Mouse (Mus musculus) CH12.LX (cell line): ENCODE measurements around the gene Btbd19. TPM values are rescaled to one million over a fixed set of nuclear protein-coding genes. Genes with fewer than 3 reads are reported as not detected.

ENCODE experiments used
- DNase-seq: peaks from one replicate; pipeline ENCODE4 v3.0.0-alpha.2; 2013; ENCODE audit errors: extremely low read depth
- H3K27ac ChIP-seq: 2 replicates; pipeline ENCODE4 v1.5.1; 2012; ENCODE audit warnings: low read depth, mild to moderate bottlenecking, control low read depth, moderate library complexity; ENCODE audit not compliant: insufficient read depth
- H3K27me3 ChIP-seq: replicated peaks from 2 replicates; pipeline ENCODE3; 2012; ENCODE audit warnings: inconsistent platforms
- H3K36me3 ChIP-seq, 2 experiments: replicated peaks in 1 of 2; 2 replicates each; pipeline versions ENCODE3 to v1.6.1; 2012; ENCODE audit warnings: inconsistent platforms in 1 of 2, low read length in 1 of 2, mild to moderate bottlenecking in 1 of 2, mixed read lengths in 1 of 2, moderate library complexity in 1 of 2; ENCODE audit not compliant: control insufficient read depth in 1 of 2, insufficient read depth in 1 of 2
- H3K4me1 ChIP-seq, 2 experiments: 2 replicates each; pipeline ENCODE4 v1.6.1; 2012; ENCODE audit warnings: inconsistent platforms in 1 of 2, moderate library complexity in 1 of 2; ENCODE audit not compliant: insufficient read depth in 2 of 2, control insufficient read depth in 1 of 2
- H3K4me2 ChIP-seq: 2 replicates; pipeline ENCODE4 v1.6.1; 2012; ENCODE audit warnings: low read depth, mild to moderate bottlenecking, control low read depth; ENCODE audit not compliant: poor library complexity, insufficient read depth, severe bottlenecking
- H3K4me3 ChIP-seq, 3 experiments: fragments of 150-350 bp in 1 of 3; sonication (generic) in 1 of 3; replicated peaks in 1 of 3; 2 replicates each; pipeline versions ENCODE3 to v1.5.1; 2011 to 2012; ENCODE audit warnings: low read depth in 2 of 3, low read length in 2 of 3, mild to moderate bottlenecking in 2 of 3, moderate library complexity in 2 of 3, control low read depth in 1 of 3, improper control_type of control experiment in 1 of 3, inconsistent platforms in 1 of 3, mixed read lengths in 1 of 3; ENCODE audit not compliant: poor library complexity in 1 of 3
- H3K79me2 ChIP-seq: replicated peaks from 2 replicates; pipeline ENCODE4 v1.6.1; 2012; ENCODE audit warnings: mild to moderate bottlenecking, moderate library complexity; ENCODE audit not compliant: control insufficient read depth, poor library complexity, insufficient read depth, severe bottlenecking; ENCODE audit errors: extremely low read depth
- H3K9ac ChIP-seq: 2 replicates; pipeline ENCODE4 v1.6.1; 2012; ENCODE audit warnings: low read depth, mild to moderate bottlenecking, control low read depth, moderate library complexity; ENCODE audit not compliant: insufficient read depth
- H3K9me3 ChIP-seq: replicated peaks from 2 replicates; pipeline ENCODE3; 2012; ENCODE audit warnings: low read length, inconsistent platforms, mixed read lengths
- BHLHE40 ChIP-seq: IDR thresholded peaks from 2 replicates; pipeline ENCODE4 v1.6.1; 2011; ENCODE audit warnings: mild to moderate bottlenecking, low read depth, low read length, improper control_type of control experiment
- CHD1 ChIP-seq: IDR thresholded peaks from 2 replicates; pipeline ENCODE4 v1.6.1; 2012; ENCODE audit warnings: low read depth, low read length, improper control_type of control experiment, inconsistent platforms
- CTCF ChIP-seq, 2 experiments: IDR thresholded peaks in 1 of 2; conservative IDR thresholded peaks in 1 of 2; 2 replicates each; pipeline ENCODE4 v1.5.1; 2011 to 2012; ENCODE audit warnings: low read depth in 2 of 2, low read length in 2 of 2, improper control_type of control experiment in 1 of 2, inconsistent platforms in 1 of 2, mild to moderate bottlenecking in 1 of 2, moderate library complexity in 1 of 2
- ELF1 ChIP-seq: IDR thresholded peaks from 2 replicates; pipeline ENCODE4 v1.6.1; 2014; ENCODE audit warnings: low read depth, mild to moderate bottlenecking, inconsistent platforms, low read length, improper control_type of control experiment
- EP300 ChIP-seq: IDR thresholded peaks from 2 replicates; pipeline ENCODE4 v1.6.1; 2011; ENCODE audit warnings: low read length, improper control_type of control experiment
- ETS1 ChIP-seq: conservative IDR thresholded peaks from 2 replicates; pipeline ENCODE4 v1.6.1; 2012; ENCODE audit warnings: low read depth, mild to moderate bottlenecking, inconsistent platforms, low read length, improper control_type of control experiment, moderate library complexity
- HCFC1 ChIP-seq: IDR thresholded peaks from 2 replicates; pipeline ENCODE4 v1.6.1; 2012; ENCODE audit warnings: low read depth, mild to moderate bottlenecking, inconsistent platforms, low read length, improper control_type of control experiment
- IRF4 ChIP-seq: IDR thresholded peaks from 2 replicates; pipeline ENCODE4 v1.6.1; 2014; ENCODE audit warnings: low read depth, mild to moderate bottlenecking, inconsistent platforms, low read length, improper control_type of control experiment
- JUN ChIP-seq: IDR thresholded peaks from 2 replicates; pipeline ENCODE4 v1.6.1; 2011; ENCODE audit warnings: low read depth, mild to moderate bottlenecking, low read length, improper control_type of control experiment, moderate library complexity; ENCODE audit not compliant: insufficient read depth
- MAFK ChIP-seq: IDR thresholded peaks from 2 replicates; pipeline ENCODE4 v1.6.1; 2011; ENCODE audit warnings: low read length, improper control_type of control experiment; ENCODE audit not compliant: insufficient replicate concordance
- MEF2A ChIP-seq: IDR thresholded peaks from 2 replicates; pipeline ENCODE4 v1.6.1; 2014; ENCODE audit warnings: low read depth, mild to moderate bottlenecking, inconsistent platforms, low read length, improper control_type of control experiment, borderline replicate concordance
- MYC ChIP-seq: IDR thresholded peaks from 2 replicates; pipeline ENCODE4 v1.6.1; 2011; ENCODE audit warnings: low read depth, mild to moderate bottlenecking, improper control_type of control experiment, low read length
- NELFE ChIP-seq: IDR thresholded peaks from 2 replicates; pipeline ENCODE4 v1.6.1; 2011; ENCODE audit warnings: low read depth, low read length, improper control_type of control experiment
- POLR2A ChIP-seq: IDR thresholded peaks from 2 replicates; pipeline ENCODE4 v1.6.1; 2011; ENCODE audit warnings: low read depth, mild to moderate bottlenecking, improper control_type of control experiment, low read length
- RAD21 ChIP-seq: IDR thresholded peaks from 2 replicates; pipeline ENCODE4 v1.6.1; 2011; ENCODE audit warnings: low read depth, mild to moderate bottlenecking, low read length, improper control_type of control experiment, moderate library complexity
- SIN3A ChIP-seq: IDR thresholded peaks from 2 replicates; pipeline ENCODE4 v1.6.1; 2012; ENCODE audit warnings: low read length, improper control_type of control experiment, inconsistent platforms
- SMC3 ChIP-seq: IDR thresholded peaks from 2 replicates; pipeline ENCODE4 v1.6.1; 2011; ENCODE audit warnings: low read depth, low read length, improper control_type of control experiment
- TCF12 ChIP-seq: IDR thresholded peaks from 2 replicates; pipeline ENCODE4 v1.6.1; 2014; ENCODE audit warnings: low read depth, mild to moderate bottlenecking, inconsistent platforms, low read length, improper control_type of control experiment
- UBTF ChIP-seq: IDR thresholded peaks from 2 replicates; pipeline ENCODE4 v1.6.1; 2012; ENCODE audit warnings: low read depth, mild to moderate bottlenecking, inconsistent platforms, low read length, improper control_type of control experiment, moderate library complexity
- dilution Hi-C: fragments of 300-500 bp; cut with MboI; formaldehyde crosslinking; loops from 2 replicates; pipeline ENCODE4 v1.14.3; 2020; ENCODE audit warnings: low sequenced_read_pairs; ENCODE audit not compliant: extremely low pct_unique_long_range_greater_than_20kb, extremely low pct_ligation_motif_present
- in situ Hi-C: fragments of 300-500 bp; cut with MboI; formaldehyde crosslinking; loops from 3 replicates; pipeline ENCODE4 v1.14.3; 2019; ENCODE audit warnings: low sequenced_read_pairs, low pct_ligation_motif_present, low pct_unique_long_range_greater_than_20kb, mixed read lengths
- polyA plus RNA-seq: library from polyadenylated mRNA; unstranded; fragments of >175 nt; gene quantifications from 2 replicates; pipeline ENCODE4 v1.2.1, GENCODE M21; 2012; ENCODE audit warnings: low read depth; ENCODE audit not compliant: insufficient read length
- total RNA-seq, 2 experiments: library from RNA; depleted of rRNA; stranded (reverse); fragments of 300-350 nt in 1 of 2; fragments of >200 nt in 1 of 2; gene quantifications; 2 replicates each; pipeline ENCODE4 v1.2.3; 2012 to 2014

Btbd19 gene
- total and polyA plus RNA-seq, 3 experiments, result 31.5 to 51.1 (median 36.3) TPM

DNA sequence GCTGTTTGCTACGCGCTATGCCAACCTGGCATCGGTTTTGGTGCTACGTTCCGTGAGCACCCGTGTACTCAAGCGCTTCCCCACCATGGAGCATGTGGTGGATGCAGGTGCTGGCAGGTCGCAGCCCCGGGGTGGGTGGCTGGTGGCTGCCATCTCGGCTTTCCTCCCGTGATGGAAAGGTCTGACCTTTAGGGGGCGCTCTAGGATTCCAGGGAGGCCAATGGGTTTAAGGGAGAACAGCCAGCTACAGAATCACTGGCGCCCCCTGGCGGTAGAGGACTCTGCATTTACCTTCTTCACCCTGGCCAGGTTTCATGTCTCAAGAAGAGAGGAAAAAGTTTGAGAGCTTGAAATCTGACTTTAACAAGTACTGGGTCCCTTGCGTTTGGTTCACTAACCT, 20.7 kb upstream of the Btbd19 start:
- H3K36me3 ChIP-seq, result peaks cover 29 to 36% of the 10 kb centered on the region in 2 experiments
- peaks cover 0 to 6% of the 10 kb centered on the region in 2 experiments; a peak in 1 of 4 replicates for H3K4me1 ChIP-seq
- no peak overlapping the region for H3K27ac ChIP-seq
- no peaks in the 10 kb centered on the region for H3K9me3 ChIP-seq
- no peak overlapping the region for H3K4me3 ChIP-seq
- in situ Hi-C loops (no loop called here), dilution Hi-C loops (no loop called here)
- no peaks in the 10 kb centered on the region for H3K27me3 ChIP-seq
- peak; percentile 97 for DNase-seq
- H3K79me2 ChIP-seq, result no peaks in the 10 kb centered on the region; the same call in 1 of the 2 replicates
- TF ChIP-seq HCFC1, result 0 out of 2 replicates have a peak, but pooled peaks have one; percentile 17
- TF ChIP-seq TCF12, result 0 out of 2 replicates have a peak, but pooled peaks have one; percentile 38
- peak; percentile 66; the same call in 1 of the 2 replicates for TF ChIP-seq NELFE
- TF ChIP-seq IRF4, result 0 out of 2 replicates have a peak, but pooled peaks have one; percentile 21
- TF ChIP-seq POLR2A, result 0 out of 2 replicates have a peak, but pooled peaks have one; percentile 19
- no peak for TF ChIP-seq MYC
- TF ChIP-seq SMC3, result peak; percentile 57
- TF ChIP-seq RAD21, result peak; percentile 65
- TF ChIP-seq MAFK, result no peak
- TF ChIP-seq CTCF (conservative IDR thresholded peaks at IDR 0.05 in 1 of 2, IDR thresholded peaks at IDR 0.05 in 1 of 2; ENCODE audit: low read depth in 2 of 2, low read length in 2 of 2), result peak; percentile 88 to 99
- H3K4me2 ChIP-seq, result no peak overlapping the region
- H3K9ac ChIP-seq, result no peak overlapping the region

DNA sequence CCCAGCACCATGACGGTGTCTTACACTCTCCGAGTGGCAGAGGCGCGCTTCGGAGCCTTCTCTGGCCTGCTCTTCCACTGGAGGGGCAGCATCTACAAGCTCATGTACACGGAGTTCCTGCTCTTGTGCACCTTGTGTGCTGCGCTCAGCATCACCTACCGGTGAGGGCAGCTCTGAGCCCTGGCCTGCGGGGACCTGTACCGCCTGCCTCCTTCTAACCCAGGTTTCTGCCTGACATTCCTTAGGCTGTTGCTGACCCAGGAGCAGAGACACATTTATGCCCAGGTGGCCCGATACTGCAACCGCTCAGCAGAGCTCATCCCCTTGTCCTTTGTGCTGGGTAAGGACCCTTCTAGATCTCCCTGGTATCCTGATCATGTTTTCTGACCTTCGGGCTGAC, 19.7 kb upstream of the Btbd19 start:
- H3K4me3 ChIP-seq, result no peak overlapping the region
- DNase-seq, result no peak
- H3K27ac ChIP-seq, result no peak overlapping the region
- TF ChIP-seq ELF1 (no peak), ETS1 (no peak), EP300 (no peak), CHD1 (no peak), IRF4 (no peak), UBTF (no peak)
- H3K4me1 ChIP-seq, result 0 out of 4 replicates have a peak, but pooled peaks cover 0 to 2% of the 10 kb centered on the region in 2 experiments
- no peaks in the 10 kb centered on the region for H3K79me2 ChIP-seq
- H3K9me3 ChIP-seq, result no peaks in the 10 kb centered on the region
- H3K9ac ChIP-seq, result no peak overlapping the region
- H3K36me3 ChIP-seq, result peaks cover 21 to 27% of the 10 kb centered on the region in 2 experiments
- in situ Hi-C loops, result no loop called here
- H3K4me2 ChIP-seq, result no peak overlapping the region
- dilution Hi-C loops, result no loop called here
- no peaks in the 10 kb centered on the region for H3K27me3 ChIP-seq

DNA sequence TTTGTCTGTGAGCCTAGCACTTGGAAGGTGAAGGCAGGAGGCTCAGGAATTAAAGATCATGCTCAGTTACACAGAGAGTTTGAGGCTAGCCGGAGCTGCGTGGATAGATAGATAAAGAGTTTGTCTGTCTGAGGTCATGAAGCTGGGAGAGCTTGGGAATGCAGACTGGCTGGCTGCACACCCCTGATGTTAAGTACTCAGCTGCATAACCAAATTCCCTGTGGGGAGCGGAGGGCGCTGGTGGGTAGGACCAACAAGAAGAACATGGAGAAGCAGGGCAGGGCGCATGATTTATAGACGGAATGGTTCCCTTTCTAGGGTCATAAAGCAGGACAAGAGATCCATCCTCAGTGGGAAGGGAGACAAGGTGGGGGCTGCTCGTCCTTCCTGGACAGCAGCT, 17.5 kb upstream of the Btbd19 start:
- H3K79me2 ChIP-seq, result no peaks in the 10 kb centered on the region
- H3K9ac ChIP-seq, result no peak overlapping the region
- no peak overlapping the region for H3K27ac ChIP-seq
- no peak for DNase-seq
- dilution Hi-C loops, result no loop called here
- TF ChIP-seq ELF1 (no peak), SIN3A (no peak), BHLHE40 (no peak), MEF2A (no peak), JUN (no peak)
- H3K9me3 ChIP-seq, result no peaks in the 10 kb centered on the region
- peaks cover 4 to 15% of the 10 kb centered on the region in 2 experiments; a peak in 3 of 4 replicates for H3K4me1 ChIP-seq
- no peak overlapping the region for H3K4me2 ChIP-seq
- no peaks in the 10 kb centered on the region for H3K27me3 ChIP-seq
- peaks cover 0 to 7% of the 10 kb centered on the region in 2 experiments for H3K36me3 ChIP-seq
- no peak overlapping the region for H3K4me3 ChIP-seq
- in situ Hi-C loops, result no loop called here
